8 mouse cellular contexts compared by ENCODE assay signal in genomic region chr4:134478031-134478430, GRCm38 (mm10). TPM values are rescaled to one million over a fixed set of nuclear protein-coding genes. Genes with fewer than 3 reads are reported as not detected.
DNase-seq lines count a peak whose midpoint lies in the region; ATAC-seq and TF ChIP-seq lines count a peak whose summit lies in the region.

No protein-coding gene starts in this region.

- ATAC-seq in forebrain, embryonic 13.5 days = peak; percentile 72
- peak; percentile 80 for ATAC-seq in liver, postnatal 0 days
- ATAC-seq in neural tube, embryonic 14.5 days (ENCODE audit: low read depth) = peak; percentile 62

- 7% methylated on average over 9 of the region's 9 CpGs for WGBS in forebrain, embryonic 13.5 days
- 5% methylated on average over 9 of the region's 9 CpGs for WGBS in liver, postnatal 0 days (ENCODE audit: insufficient replicate concordance)
- 4% methylated on average over 9 of the region's 9 CpGs for WGBS in neural tube, embryonic 14.5 days

- H3K4me2 ChIP-seq in forebrain, embryonic 13.5 days = no peak overlapping the region
- no peak overlapping the region for H3K4me2 ChIP-seq in liver, postnatal 0 days (ENCODE audit: low read depth, low read length)
- no peak overlapping the region for H3K4me2 ChIP-seq in neural tube, embryonic 14.5 days (ENCODE audit: low read depth, low read length)

- H3K36me3 ChIP-seq in E14TG2a.4 (ENCODE audit: insufficient read depth, low read length) = peaks cover 42% of the 10 kb centered on the region
- peaks cover 39% of the 10 kb centered on the region for H3K36me3 ChIP-seq in forebrain, embryonic 13.5 days (ENCODE audit: poor library complexity, severe bottlenecking)
- peaks cover 20% of the 10 kb centered on the region for H3K36me3 ChIP-seq in liver, postnatal 0 days (replicated peaks; ENCODE audit: insufficient read depth, low read length)
- peaks cover 25% of the 10 kb centered on the region for H3K36me3 ChIP-seq in neural tube, embryonic 14.5 days (ENCODE audit: control insufficient read depth, insufficient read depth, low read length)
- no peaks in the 10 kb centered on the region; the same call in none of the 2 replicates for H3K36me3 ChIP-seq in testis, adult 2 months (ENCODE audit: control insufficient read depth, insufficient read depth, low read length)

- peaks cover 80% of the 10 kb centered on the region for H3K4me1 ChIP-seq in E14TG2a.4 (replicated peaks; ENCODE audit: low read depth, low read length)
- H3K4me1 ChIP-seq in forebrain, embryonic 13.5 days = peaks cover 21% of the 10 kb centered on the region
- H3K4me1 ChIP-seq in liver, postnatal 0 days (ENCODE audit: insufficient read depth) = peaks cover 4% of the 10 kb centered on the region; the same call in 1 of the 2 replicates
- H3K4me1 ChIP-seq in neural tube, embryonic 14.5 days (ENCODE audit: control insufficient read depth, insufficient read depth, low read length) = peaks cover 13% of the 10 kb centered on the region
- peaks cover 5% of the 10 kb centered on the region; the same call in 1 of the 2 replicates for H3K4me1 ChIP-seq in testis, adult 2 months (ENCODE audit: control insufficient read depth, insufficient read depth, low read length)

- intact Hi-C loops in heart, postnatal 14 days (cut with DNase I) = loop anchor here (1.0 to 10.0 kb wide), 2 partner anchors 83 to 223 kb away; partner anchors contain the start of gene Grrp1

- H3K27ac ChIP-seq in forebrain, embryonic 13.5 days = peak overlapping the region; percentile 64
- no peak overlapping the region for H3K27ac ChIP-seq in liver, postnatal 0 days (ENCODE audit: low read depth)
- peak overlapping the region; percentile 39 for H3K27ac ChIP-seq in neural tube, embryonic 14.5 days (ENCODE audit: low read depth, low read length)
- no peak overlapping the region for H3K27ac ChIP-seq in testis, adult 2 months (ENCODE audit: control insufficient read depth, insufficient read depth, low read depth, low read length)

- H3K9ac ChIP-seq in forebrain, embryonic 13.5 days = peak overlapping the region; percentile 37
- no peak overlapping the region for H3K9ac ChIP-seq in liver, postnatal 0 days (replicated peaks)
- no peak overlapping the region; the same call in 1 of the 2 replicates for H3K9ac ChIP-seq in neural tube, embryonic 14.5 days (replicated peaks; ENCODE audit: low read depth, low read length)

- H3K27me3 ChIP-seq in E14TG2a.4 (ENCODE audit: insufficient read depth, low read length) = peaks cover 4% of the 10 kb centered on the region; the same call in 1 of the 2 replicates
- peaks cover 3% of the 10 kb centered on the region; the same call in 1 of the 2 replicates for H3K27me3 ChIP-seq in forebrain, embryonic 13.5 days
- H3K27me3 ChIP-seq in liver, postnatal 0 days (ENCODE audit: insufficient read depth, low read length) = no peaks in the 10 kb centered on the region
- no peaks in the 10 kb centered on the region for H3K27me3 ChIP-seq in neural tube, embryonic 14.5 days (ENCODE audit: control insufficient read depth, insufficient read depth, low read length)
- no peaks in the 10 kb centered on the region for H3K27me3 ChIP-seq in testis, adult 2 months (ENCODE audit: control insufficient read depth, insufficient read depth, low read length)

- TF ChIP-seq EP300 in liver, postnatal 0 days (IDR thresholded peaks at IDR 0.05; ENCODE audit: low read depth) = no peak

- no peak for TF ChIP-seq POLR2A in testis, adult 2 months (IDR thresholded peaks at IDR 0.05; ENCODE audit: control insufficient read depth, low read depth, low read length)

- peak; percentile 71 for DNase-seq in c-Kit-positive CD71-positive TER-119-negative erythroid progenitor cells, embryonic 14.5 days (ENCODE audit: low read depth)
- peak; percentile 93 to 97 for DNase-seq in heart, postnatal 14 days
- DNase-seq in layer of hippocampus, adult 11-12 months (ENCODE audit: low spot score) = peak; percentile 93
- peak; percentile 94 for DNase-seq in liver, postnatal 0 days

- H3K9me3 ChIP-seq in E14TG2a.4 (ENCODE audit: low read length) = no peaks in the 10 kb centered on the region
- no peaks in the 10 kb centered on the region for H3K9me3 ChIP-seq in forebrain, embryonic 13.5 days (replicated peaks)
- H3K9me3 ChIP-seq in liver, postnatal 0 days (ENCODE audit: low read length) = no peaks in the 10 kb centered on the region
- H3K9me3 ChIP-seq in neural tube, embryonic 14.5 days (ENCODE audit: control insufficient read depth, low read length) = no peaks in the 10 kb centered on the region

- H3K4me3 ChIP-seq in E14TG2a.4 (replicated peaks; ENCODE audit: low read length) = no peak overlapping the region
- H3K4me3 ChIP-seq in forebrain, embryonic 13.5 days = no peak overlapping the region
- no peak overlapping the region for H3K4me3 ChIP-seq in liver, postnatal 0 days (ENCODE audit: low read depth, low read length)
- no peak overlapping the region for H3K4me3 ChIP-seq in neural tube, embryonic 14.5 days (ENCODE audit: low read depth, low read length)
- peak overlapping the region; percentile 44 for H3K4me3 ChIP-seq in testis, adult 2 months (ENCODE audit: control insufficient read depth, low read depth, low read length)

- TF ChIP-seq CTCF in E14TG2a.4 (conservative IDR thresholded peaks at IDR 0.05; ENCODE audit: low read length) = peak; percentile 98
- peak; percentile 100 for TF ChIP-seq CTCF in liver, postnatal 0 days (IDR thresholded peaks at IDR 0.05; ENCODE audit: low read depth)
- peak; percentile 99 for TF ChIP-seq CTCF in testis, adult 2 months (IDR thresholded peaks at IDR 0.05; ENCODE audit: control insufficient read depth, insufficient read depth, insufficient replicate concordance, low read depth, low read length)

RNA-seq across cellular contexts. Expression of gene Stmn1, which starts 9.9 kb away (rescaled TPM):
- 6,579 and 6,954 TPM in 2 replicates for polyA plus RNA-seq in forebrain, embryonic 13.5 days (2015; fragmentation: Nextera tagmentation; extraction: Ambion mirVana)
- 10 to 100 TPM; 50.0 to 79.2 TPM for total RNA-seq in heart, postnatal 14 days (2021)
- polyA plus RNA-seq in liver, postnatal 0 days (2015; fragmentation: Nextera tagmentation; extraction: Ambion mirVana) = 249 and 258 TPM in 2 replicates
- 5,364 and 5,581 TPM in 2 replicates for polyA plus RNA-seq in neural tube, embryonic 14.5 days (2014; fragmentation: Nextera tagmentation; extraction: Ambion mirVana)
- polyA plus RNA-seq in testis, adult 2 months (2012; rRNA removed) = 109 and 126 TPM in 2 replicates

RNA-seq across cellular contexts. Expression of gene Paqr7, which starts 18.5 kb away (rescaled TPM):
- polyA plus RNA-seq in forebrain, embryonic 13.5 days (2015; fragmentation: Nextera tagmentation; extraction: Ambion mirVana) = 5.5 and 6.0 TPM in 2 replicates
- 10 to 100 TPM; 15.5 to 19.6 TPM for total RNA-seq in heart, postnatal 14 days (2021)
- 12.4 and 17.8 TPM in 2 replicates for polyA plus RNA-seq in liver, postnatal 0 days (2015; fragmentation: Nextera tagmentation; extraction: Ambion mirVana)
- polyA plus RNA-seq in neural tube, embryonic 14.5 days (2014; fragmentation: Nextera tagmentation; extraction: Ambion mirVana) = 9.8 and 13.7 TPM in 2 replicates
- polyA plus RNA-seq in testis, adult 2 months (2012; rRNA removed) = 65.0 and 67.1 TPM in 2 replicates

RNA-seq across cellular contexts. Expression of gene Aunip, which starts 32.8 kb away (rescaled TPM):
- 10.6 and 11.9 TPM in 2 replicates for polyA plus RNA-seq in forebrain, embryonic 13.5 days (2015; fragmentation: Nextera tagmentation; extraction: Ambion mirVana)
- under 1 TPM in 1 of 2 experiments, not detected in 1; 0.68 TPM for total RNA-seq in heart, postnatal 14 days (2021)
- 6.9 and 7.1 TPM in 2 replicates for polyA plus RNA-seq in liver, postnatal 0 days (2015; fragmentation: Nextera tagmentation; extraction: Ambion mirVana)
- polyA plus RNA-seq in neural tube, embryonic 14.5 days (2014; fragmentation: Nextera tagmentation; extraction: Ambion mirVana) = 0.43 and 0.76 TPM in 2 replicates
- 3.7 and 3.8 TPM in 2 replicates for polyA plus RNA-seq in testis, adult 2 months (2012; rRNA removed)

RNA-seq across cellular contexts. Expression of gene Mtfr1l, which starts 57.2 kb away (rescaled TPM):
- polyA plus RNA-seq in forebrain, embryonic 13.5 days (2015; fragmentation: Nextera tagmentation; extraction: Ambion mirVana) = 132 and 139 TPM in 2 replicates
- total RNA-seq in heart, postnatal 14 days (2021) = 100 to 1,000 TPM; 162 to 167 TPM
- polyA plus RNA-seq in liver, postnatal 0 days (2015; fragmentation: Nextera tagmentation; extraction: Ambion mirVana) = 56.9 and 60.3 TPM in 2 replicates
- polyA plus RNA-seq in neural tube, embryonic 14.5 days (2014; fragmentation: Nextera tagmentation; extraction: Ambion mirVana) = 195 and 199 TPM in 2 replicates
- 286 and 306 TPM in 2 replicates for polyA plus RNA-seq in testis, adult 2 months (2012; rRNA removed)

Comparison
In these comparisons a context has a peak if more than half of its experiments do, and no peak if none do; other contexts are left out.
1. H3K27ac ChIP-seq: peak in forebrain, embryonic 13.5 days (single experiment) and neural tube, embryonic 14.5 days (single experiment); none in liver, postnatal 0 days (single experiment) and testis, adult 2 months (single experiment).
2. RNA of gene Stmn1, which starts 9.9 kb away (polyA plus RNA-seq): 6,579 to 6,954 TPM in forebrain, embryonic 13.5 days and 5,364 to 5,581 TPM in neural tube, embryonic 14.5 days; 249 to 258 TPM in liver, postnatal 0 days and 109 to 126 TPM in testis, adult 2 months; every median in the first group is over 10 times any median in the second.
3. Peak in every context shown above with its lines, with median percentiles within 50 percentile points of each other: CTCF ChIP-seq, DNase-seq and ATAC-seq.